Mouse (Mus musculus): ENCODE data around the gene Actg1. TPM values are rescaled to one million over a fixed set of nuclear protein-coding genes. Genes with fewer than 3 reads are reported as not detected.

Actg1 gene
- polyA plus RNA-seq, 1 experiment from 2014 or later, result 2,033 TPM

DNA sequence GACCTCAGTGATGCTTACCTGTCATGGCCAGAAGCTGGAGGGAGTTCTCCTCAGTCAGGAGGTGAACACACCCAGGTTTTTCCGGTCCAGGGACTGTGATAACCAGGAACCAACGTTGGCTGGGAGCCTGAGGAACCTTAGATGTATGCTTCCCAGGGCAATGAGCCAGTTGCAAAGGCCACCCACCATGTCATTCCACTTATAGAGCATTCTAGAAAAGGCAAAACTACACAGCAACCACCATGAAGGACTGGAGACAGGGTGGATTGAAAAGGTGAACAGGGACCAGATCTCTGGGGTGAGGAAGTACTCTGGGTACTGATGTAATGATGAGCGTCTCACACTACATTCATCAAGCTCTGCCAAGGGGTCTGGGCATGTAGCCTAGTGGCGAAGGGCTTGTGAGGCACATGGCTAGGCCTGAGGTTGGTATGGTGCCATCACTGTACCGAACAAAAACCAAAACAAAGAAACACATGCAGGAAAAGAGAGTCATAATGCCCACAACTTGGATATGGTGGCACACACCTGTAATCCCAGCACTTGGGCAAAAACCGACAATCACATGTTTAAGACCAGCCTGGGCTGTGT is 12.8 kb downstream of the Actg1 start:
- no peaks in the 10 kb centered on the region for H3K9me3 ChIP-seq
- H3K27ac ChIP-seq, result no peak overlapping the region
- H3K27me3 ChIP-seq (ENCODE audit: insufficient read depth, poor library complexity, severe bottlenecking), result no peaks in the 10 kb centered on the region
- H3K4me3 ChIP-seq, result no peak overlapping the region
- H3K36me3 ChIP-seq, result no peaks in the 10 kb centered on the region
- 80% methylated on average over 6 of the region's 6 CpGs for WGBS
- DNase-seq (ENCODE audit: low spot score), result peak; percentile 56
- no peaks in the 10 kb centered on the region for H3K4me1 ChIP-seq

- 92% methylated on average over 10 of the region's 10 CpGs for WGBS
- H3K4me3 ChIP-seq, result no peak overlapping the region
- H3K27me3 ChIP-seq (ENCODE audit: insufficient read depth, poor library complexity, severe bottlenecking), result no peaks in the 10 kb centered on the region
Measured at GRCm38 (mm10) chr11:120320156-120320555, 28.2 kb downstream of the Actg1 start.

GRCm38 (mm10) chr11:120319310-120319709 is 29.0 kb downstream of the Actg1 start:
- H3K4me1 ChIP-seq, result peaks cover 28% of the 10 kb centered on the region
- 90% methylated on average over 5 of the region's 5 CpGs for WGBS
- no peak overlapping the region for H3K27ac ChIP-seq
- H3K4me3 ChIP-seq, result no peak overlapping the region
- H3K36me3 ChIP-seq, result no peaks in the 10 kb centered on the region
- no peaks in the 10 kb centered on the region for H3K9me3 ChIP-seq
- DNase-seq (ENCODE audit: low spot score), result peak; percentile 66
- H3K27me3 ChIP-seq (ENCODE audit: insufficient read depth, poor library complexity, severe bottlenecking), result no peaks in the 10 kb centered on the region

More at GRCm38 (mm10) chr11:120320156-120320555, 28.2 kb downstream of the Actg1 start:
- peak; percentile 67 for DNase-seq (ENCODE audit: low spot score)
- Histone ChIP-seq H3K9me3 (no peaks in the 10 kb centered on the region), H3K36me3 (no peaks in the 10 kb centered on the region), H3K27ac (no peak overlapping the region), H3K4me1 (peaks cover 19% of the 10 kb centered on the region)

- Histone ChIP-seq H3K4me1 (peaks cover 32% of the 10 kb centered on the region), H3K27me3 (ENCODE audit: insufficient read depth, poor library complexity, severe bottlenecking) (no peaks in the 10 kb centered on the region), H3K36me3 (no peaks in the 10 kb centered on the region), H3K27ac (peak overlapping the region; percentile 96), H3K9me3 (no peaks in the 10 kb centered on the region), H3K4me3 (no peak overlapping the region; the same call in 1 of the 2 replicates)
- WGBS, result 70% methylated on average over 7 of the region's 7 CpGs
- peak; percentile 64 for DNase-seq (ENCODE audit: low spot score)
Measured at GRCm38 (mm10) chr11:120317456-120317855, 30.9 kb downstream of the Actg1 start.

GRCm38 (mm10) chr11:120316690-120317254 is 31.6 kb downstream of the Actg1 start:
- WGBS, result 20% methylated on average over 13 of the region's 13 CpGs
- no peaks in the 10 kb centered on the region for H3K9me3 ChIP-seq
- DNase-seq (ENCODE audit: low spot score), result peak; percentile 77
- H3K4me3 ChIP-seq, result peak overlapping the region; percentile 64
- H3K27ac ChIP-seq, result peak overlapping the region; percentile 96
- H3K36me3 ChIP-seq, result no peaks in the 10 kb centered on the region
- no peaks in the 10 kb centered on the region for H3K27me3 ChIP-seq (ENCODE audit: insufficient read depth, poor library complexity, severe bottlenecking)
- peaks cover 37% of the 10 kb centered on the region for H3K4me1 ChIP-seq

DNA sequence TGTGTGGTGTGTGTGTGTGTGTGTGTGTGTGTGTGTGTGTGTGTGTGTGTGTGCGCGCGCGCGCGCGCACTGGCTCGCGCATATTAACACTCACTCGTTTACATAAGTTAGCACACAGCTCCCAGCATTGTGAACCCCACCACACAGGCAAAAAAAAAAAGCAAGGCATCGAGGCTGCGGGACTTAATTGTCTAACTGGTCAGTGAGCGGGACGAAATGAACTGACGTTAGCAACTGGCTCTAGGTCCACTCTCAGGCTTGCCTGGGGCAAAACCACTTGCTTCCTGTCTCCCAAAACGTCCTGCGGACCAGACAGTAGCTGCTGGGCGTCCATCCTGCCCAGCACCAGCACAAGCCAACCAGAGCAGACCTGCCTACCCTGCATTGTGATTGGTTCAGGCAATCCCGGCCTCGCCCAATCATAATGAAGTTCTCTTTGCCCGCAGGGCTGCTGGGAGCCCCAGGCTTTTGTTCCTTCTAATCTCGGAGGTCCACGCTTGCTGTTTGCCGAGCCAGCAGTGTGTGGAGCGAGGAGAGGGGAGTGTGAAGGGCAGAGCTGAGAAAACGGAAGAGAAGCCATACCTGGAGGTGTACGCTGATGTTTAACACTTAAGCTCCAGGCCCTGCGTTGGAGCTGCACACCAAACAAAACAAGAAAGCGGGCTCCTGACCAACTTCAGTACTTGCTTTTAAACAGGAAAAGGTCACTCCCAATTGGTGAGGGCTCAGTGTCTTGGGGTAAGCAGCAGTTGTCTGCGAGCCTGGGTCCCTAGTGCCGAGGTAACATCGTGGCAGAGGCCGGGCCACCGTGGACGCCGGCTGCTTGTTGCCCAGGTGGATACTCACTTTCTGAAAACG is 32.3 kb downstream of the Actg1 start:
- Histone ChIP-seq H3K27me3 (ENCODE audit: insufficient read depth, poor library complexity, severe bottlenecking) (no peaks in the 10 kb centered on the region), H3K4me3 (peak overlapping the region; percentile 64), H3K9me3 (no peaks in the 10 kb centered on the region), H3K4me1 (peaks cover 44% of the 10 kb centered on the region), H3K36me3 (no peaks in the 10 kb centered on the region), H3K27ac (peak overlapping the region; percentile 96)
- WGBS, result 7% methylated on average over 37 of the region's 37 CpGs
- peak; percentile 99 for DNase-seq (ENCODE audit: low spot score)

DNA sequence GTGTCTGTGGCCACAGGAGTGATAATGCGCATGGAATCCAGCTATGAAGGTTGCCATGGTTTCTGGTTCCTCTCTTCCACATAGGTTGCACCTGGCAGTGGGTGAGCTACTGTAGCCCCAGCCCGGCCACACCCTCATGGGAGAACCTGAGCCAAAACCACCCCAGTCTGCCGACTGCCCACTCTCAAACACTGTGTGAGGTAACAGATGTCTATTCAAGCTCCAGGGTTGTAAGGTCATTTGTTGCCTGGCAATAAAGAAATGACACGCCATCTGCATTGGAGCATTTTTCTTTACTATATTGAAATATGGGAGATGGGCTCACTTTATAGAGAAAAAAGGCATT is 33.0 kb downstream of the Actg1 start:
- Histone ChIP-seq H3K9me3 (no peaks in the 10 kb centered on the region), H3K4me1 (peaks cover 51% of the 10 kb centered on the region), H3K36me3 (no peaks in the 10 kb centered on the region), H3K27ac (peak overlapping the region; percentile 96), H3K27me3 (ENCODE audit: insufficient read depth, poor library complexity, severe bottlenecking) (no peaks in the 10 kb centered on the region), H3K4me3 (peak overlapping the region; percentile 64)
- DNase-seq (ENCODE audit: low spot score), result peak; percentile 79
- 37% methylated on average over 4 of the region's 4 CpGs for WGBS

GRCm38 (mm10) chr11:120314721-120315415 is 33.5 kb downstream of the Actg1 start:
- H3K9me3 ChIP-seq, result no peaks in the 10 kb centered on the region
- peaks cover 53% of the 10 kb centered on the region for H3K4me1 ChIP-seq
- no peaks in the 10 kb centered on the region for H3K27me3 ChIP-seq (ENCODE audit: insufficient read depth, poor library complexity, severe bottlenecking)
- 44% methylated on average over 16 of the region's 16 CpGs for WGBS
- H3K36me3 ChIP-seq, result no peaks in the 10 kb centered on the region
- H3K27ac ChIP-seq, result peak overlapping the region; percentile 96
- H3K4me3 ChIP-seq, result peak overlapping the region; percentile 64
- DNase-seq (ENCODE audit: low spot score), result peak; percentile 73

- peak overlapping the region; percentile 96 for H3K27ac ChIP-seq
- no peaks in the 10 kb centered on the region for H3K9me3 ChIP-seq
- DNase-seq (ENCODE audit: low spot score), result peak; percentile 67
- no peaks in the 10 kb centered on the region for H3K27me3 ChIP-seq (ENCODE audit: insufficient read depth, poor library complexity, severe bottlenecking)
- no peak overlapping the region for H3K4me3 ChIP-seq
- H3K4me1 ChIP-seq, result peaks cover 53% of the 10 kb centered on the region
- 52% methylated on average over 6 of the region's 6 CpGs for WGBS
- no peaks in the 10 kb centered on the region for H3K36me3 ChIP-seq
Measured at GRCm38 (mm10) chr11:120313906-120314685, 34.2 kb downstream of the Actg1 start.

DNA sequence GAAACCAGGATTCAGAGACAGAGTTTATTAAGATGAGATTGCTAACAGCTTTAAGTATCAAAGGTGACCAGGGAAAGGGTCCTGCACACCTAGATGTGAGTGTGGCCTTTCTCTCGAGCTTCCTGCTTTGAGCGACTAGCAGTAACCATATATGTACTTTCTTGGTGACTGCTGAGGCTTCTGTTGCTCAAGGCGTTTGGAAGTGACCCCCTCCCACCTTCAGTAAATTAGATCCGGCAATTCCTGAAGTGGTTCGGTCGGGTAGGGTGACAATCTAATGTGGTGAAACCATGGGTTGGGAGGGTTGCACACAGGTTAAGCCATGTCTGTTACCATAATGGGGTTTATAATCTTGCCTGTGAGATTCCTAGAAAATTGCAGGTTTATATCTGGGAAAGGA is 36.3 kb downstream of the Actg1 start:
- H3K4me3 ChIP-seq, result peak overlapping the region; percentile 62; the same call in 1 of the 2 replicates
- no peaks in the 10 kb centered on the region for H3K36me3 ChIP-seq
- no peaks in the 10 kb centered on the region for H3K27me3 ChIP-seq (ENCODE audit: insufficient read depth, poor library complexity, severe bottlenecking)
- no peaks in the 10 kb centered on the region for H3K9me3 ChIP-seq
- WGBS, result 69% methylated on average over 6 of the region's 6 CpGs
- H3K4me1 ChIP-seq, result peaks cover 61% of the 10 kb centered on the region
- peak; percentile 66 for DNase-seq (ENCODE audit: low spot score)
- H3K27ac ChIP-seq, result peak overlapping the region; percentile 97

DNA sequence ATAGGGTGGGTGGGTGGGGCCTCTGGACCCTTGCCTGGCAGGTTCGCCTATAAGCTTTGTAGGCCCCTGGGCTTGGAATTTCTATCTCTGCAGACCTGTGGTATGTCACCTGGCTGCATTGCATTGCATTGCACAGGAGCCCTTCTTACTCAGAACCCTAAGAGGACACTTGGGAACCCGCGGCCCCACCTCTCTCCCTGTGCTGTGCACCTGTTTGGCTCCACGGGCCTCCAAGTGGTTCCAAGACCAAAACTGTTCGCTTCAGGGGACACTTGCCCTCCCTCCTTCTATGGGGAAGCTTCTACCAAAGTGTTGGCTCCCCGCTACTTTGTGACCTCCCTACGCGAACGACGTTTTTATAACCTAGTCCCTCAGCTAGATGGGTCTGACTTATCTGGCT is 36.8 kb downstream of the Actg1 start:
- Histone ChIP-seq H3K36me3 (no peaks in the 10 kb centered on the region), H3K27ac (peak overlapping the region; percentile 97), H3K27me3 (ENCODE audit: insufficient read depth, poor library complexity, severe bottlenecking) (no peaks in the 10 kb centered on the region), H3K4me1 (peaks cover 61% of the 10 kb centered on the region), H3K4me3 (peak overlapping the region; percentile 62), H3K9me3 (no peaks in the 10 kb centered on the region)
- WGBS, result 48% methylated on average over 10 of the region's 10 CpGs
- peak; percentile 76 for DNase-seq (ENCODE audit: low spot score)

DNA sequence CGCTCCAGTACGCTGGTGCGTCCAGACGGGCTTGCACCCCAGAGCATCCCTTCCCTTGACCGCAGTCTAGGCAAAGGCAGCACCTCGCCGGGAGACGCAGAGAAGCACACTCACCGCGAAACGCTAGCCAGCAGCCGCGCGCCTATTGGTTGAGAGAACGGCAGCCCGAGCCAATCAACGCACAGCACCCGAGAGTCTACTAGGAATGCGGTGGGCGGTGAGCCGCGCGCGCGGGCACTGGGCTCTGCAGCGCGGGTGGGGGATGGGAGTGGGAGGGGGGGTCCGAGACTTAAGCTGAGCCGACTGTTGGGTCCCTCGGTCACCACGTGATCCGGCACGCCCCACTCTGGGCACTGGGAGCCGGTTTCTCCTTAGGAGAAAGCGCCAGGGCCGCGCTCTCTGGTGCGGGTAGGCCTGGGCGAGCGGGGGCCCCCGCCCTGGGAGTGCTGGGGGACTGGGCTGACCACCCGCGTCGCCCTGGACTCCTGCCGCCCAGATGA is 37.5 kb downstream of the Actg1 start:
- Histone ChIP-seq H3K4me3 (peak overlapping the region; percentile 62), H3K4me1 (peaks cover 66% of the 10 kb centered on the region), H3K27ac (peak overlapping the region; percentile 97), H3K27me3 (ENCODE audit: insufficient read depth, poor library complexity, severe bottlenecking) (no peaks in the 10 kb centered on the region), H3K9me3 (no peaks in the 10 kb centered on the region), H3K36me3 (no peaks in the 10 kb centered on the region)
- DNase-seq (ENCODE audit: low spot score), result peak; percentile 99
- WGBS, result 2% methylated on average over 45 of the region's 45 CpGs
